Mouse (Mus musculus) small intestine, adult 2 months (tissue): ENCODE measurements around the gene Sike1. TPM values are rescaled to one million over a fixed set of nuclear protein-coding genes. Genes with fewer than 3 reads are reported as not detected.

Source experiments
- H3K27ac ChIP-seq: fragments of 200-500 bp; 2 replicates; pipeline ENCODE4 v1.5.1; 2012; ENCODE audit warnings: low read depth, low read length, control low read depth, inconsistent platforms; ENCODE audit not compliant: insufficient read depth
- H3K27me3 ChIP-seq: fragments of 200-500 bp; 2 replicates; pipeline ENCODE4 v1.6.1; 2012; ENCODE audit warnings: mild to moderate bottlenecking, moderate library complexity, low read length, inconsistent platforms; ENCODE audit not compliant: control insufficient read depth, insufficient read depth
- H3K36me3 ChIP-seq: fragments of 200-500 bp; 2 replicates; pipeline ENCODE4 v1.6.1; 2012; ENCODE audit warnings: mild to moderate bottlenecking, low read length, control low read depth, inconsistent platforms; ENCODE audit not compliant: control insufficient read depth, insufficient read depth
- H3K4me1 ChIP-seq: fragments of 200-500 bp; 2 replicates; pipeline ENCODE4 v1.6.1; 2012; ENCODE audit warnings: low read length, inconsistent platforms, mixed read lengths; ENCODE audit not compliant: control insufficient read depth, insufficient read depth, insufficient read length
- H3K4me3 ChIP-seq: fragments of 200-500 bp; 2 replicates; pipeline ENCODE4 v1.5.1; 2012; ENCODE audit warnings: low read depth, mild to moderate bottlenecking, control low read depth, inconsistent platforms, low read length, moderate library complexity
- CTCF ChIP-seq: fragments of 200-500 bp; IDR thresholded peaks from 2 replicates; pipeline ENCODE4 v1.5.1; 2012; ENCODE audit warnings: low read depth, mild to moderate bottlenecking, control low read depth, inconsistent platforms, low read length, moderate library complexity, mixed read lengths; ENCODE audit not compliant: insufficient replicate concordance, insufficient read length; ENCODE audit errors: extremely low read depth
- POLR2A ChIP-seq: fragments of 200-500 bp; IDR thresholded peaks from 2 replicates; pipeline ENCODE4 v1.6.1; 2012; ENCODE audit warnings: low read depth, mild to moderate bottlenecking, control low read depth, inconsistent platforms, low read length, moderate library complexity
- WGBS: fragments of 180-500 bp; shearing (Covaris S2); methylation state at CpG from one replicate; pipeline ENCODE4 v1.1.7; 2018; 5-methylcytosine and 5-hydroxymethylcytosine counted together
- polyA plus RNA-seq: library from polyadenylated mRNA; depleted of rRNA; stranded (reverse); fragments of >200 nt; gene quantifications from 2 replicates; pipeline ENCODE4 v1.2.3, GENCODE M21; 2012

Gene Sike1
- polyA plus RNA-seq, 1 experiment = 10.8 TPM

GRCm38 (mm10) chr3:102997591-102997990 is 2.1 kb downstream of the Sike1 start:
- H3K27ac ChIP-seq = no peak overlapping the region

GRCm38 (mm10) chr3:103001595-103001994 is 6.1 kb downstream of the Sike1 start:
- WGBS = 94% methylated on average over 7 of the region's 7 CpGs
- Histone ChIP-seq H3K27me3 (no peaks in the 10 kb centered on the region), H3K27ac (no peak overlapping the region), H3K4me3 (no peak overlapping the region), H3K36me3 (peaks cover 39% of the 10 kb centered on the region), H3K4me1 (no peaks in the 10 kb centered on the region)
- no peak for TF ChIP-seq POLR2A
- no peak for TF ChIP-seq CTCF

More at GRCm38 (mm10) chr3:102997591-102997990, 2.1 kb downstream of the Sike1 start:
- H3K4me1 ChIP-seq = peaks cover 3% of the 10 kb centered on the region; the same call in 1 of the 2 replicates
- H3K27me3 ChIP-seq = no peaks in the 10 kb centered on the region
- 36% methylated on average over 3 of the region's 3 CpGs for WGBS
- H3K4me3 ChIP-seq = no peak overlapping the region
- TF ChIP-seq CTCF (no peak), POLR2A (no peak)
- H3K36me3 ChIP-seq = peaks cover 26% of the 10 kb centered on the region

GRCm38 (mm10) chr3:103017350-103017749 is 21.8 kb downstream of the Sike1 start:
- no peak overlapping the region for H3K4me3 ChIP-seq
- 90% methylated on average over 2 of the region's 2 CpGs for WGBS
- TF ChIP-seq POLR2A (no peak), CTCF (no peak)
- no peaks in the 10 kb centered on the region for H3K36me3 ChIP-seq
- H3K27me3 ChIP-seq = no peaks in the 10 kb centered on the region
- H3K4me1 ChIP-seq = peaks cover 5% of the 10 kb centered on the region; the same call in 1 of the 2 replicates
- no peak overlapping the region for H3K27ac ChIP-seq

GRCm38 (mm10) chr3:103019462-103019861 is 24.0 kb downstream of the Sike1 start:
- Histone ChIP-seq H3K4me3 (no peak overlapping the region), H3K36me3 (no peaks in the 10 kb centered on the region), H3K4me1 (peaks cover 5% of the 10 kb centered on the region; the same call in 1 of the 2 replicates), H3K27me3 (no peaks in the 10 kb centered on the region), H3K27ac (no peak overlapping the region)
- TF ChIP-seq POLR2A (no peak), CTCF (no peak)
- WGBS = 54% methylated on average over 2 of the region's 2 CpGs

- under 1% methylated on average over 55 of the region's 55 CpGs for WGBS
- Histone ChIP-seq H3K27ac (peak within 1 kb of the TSS; percentile 95), H3K27me3 (no peaks in the 10 kb centered on the region), H3K4me1 (peaks cover 5% of the 10 kb centered on the region; the same call in 1 of the 2 replicates), H3K36me3 (no peaks in the 10 kb centered on the region; the same call in 1 of the 2 replicates), H3K4me3 (peak within 1 kb of the TSS; percentile 87)
- peak; percentile 84 for TF ChIP-seq POLR2A
- TF ChIP-seq CTCF = peak; percentile 4; the same call in 1 of the 2 replicates
Measured at GRCm38 (mm10) chr3:103020249-103020942, 24.9 kb downstream of the Sike1 start, which contains the start of gene Csde1. Gene Csde1, plus strand, starts transcription at chr3:103020426.

GRCm38 (mm10) chr3:103020943-103021638 is 25.6 kb downstream of the Sike1 start:
- H3K36me3 ChIP-seq = no peaks in the 10 kb centered on the region; the same call in 1 of the 2 replicates
- H3K27ac ChIP-seq = peak overlapping the region; percentile 89
- WGBS = under 1% methylated on average over 37 of the region's 37 CpGs
- H3K27me3 ChIP-seq = no peaks in the 10 kb centered on the region
- peak overlapping the region; percentile 87 for H3K4me3 ChIP-seq
- TF ChIP-seq POLR2A = no peak
- no peak for TF ChIP-seq CTCF
- peaks cover 5% of the 10 kb centered on the region; the same call in 1 of the 2 replicates for H3K4me1 ChIP-seq

GRCm38 (mm10) chr3:103026174-103026573 is 30.7 kb downstream of the Sike1 start:
- WGBS = 45% methylated on average over 1 of the region's 1 CpGs
- peaks cover 2% of the 10 kb centered on the region; the same call in 1 of the 2 replicates for H3K4me1 ChIP-seq
- peaks cover 26% of the 10 kb centered on the region for H3K36me3 ChIP-seq
- H3K4me3 ChIP-seq = no peak overlapping the region
- TF ChIP-seq CTCF (peak; percentile 28; the same call in 1 of the 2 replicates), POLR2A (no peak)
- H3K27ac ChIP-seq = no peak overlapping the region
- H3K27me3 ChIP-seq = no peaks in the 10 kb centered on the region
